Mouse (Mus musculus) spleen, postnatal 4 days (tissue): Measurements from ENCODE around the gene Iffo1.
A peak's percentile ranks its signal among the peaks of the same experiment; 100 is the strongest.
"Not testable (repeated sequence)": the region's sequence is repeated elsewhere in the genome, so short reads cannot be mapped to it uniquely, and the experiment has no call there.

ENCODE experiments used
- DNase-seq, 2 experiments: peaks; one replicate each; pipeline ENCODE4 v3.0.0; 2022; ENCODE audit warnings: low spot score in 2 of 2

Iffo1 gene

DNA sequence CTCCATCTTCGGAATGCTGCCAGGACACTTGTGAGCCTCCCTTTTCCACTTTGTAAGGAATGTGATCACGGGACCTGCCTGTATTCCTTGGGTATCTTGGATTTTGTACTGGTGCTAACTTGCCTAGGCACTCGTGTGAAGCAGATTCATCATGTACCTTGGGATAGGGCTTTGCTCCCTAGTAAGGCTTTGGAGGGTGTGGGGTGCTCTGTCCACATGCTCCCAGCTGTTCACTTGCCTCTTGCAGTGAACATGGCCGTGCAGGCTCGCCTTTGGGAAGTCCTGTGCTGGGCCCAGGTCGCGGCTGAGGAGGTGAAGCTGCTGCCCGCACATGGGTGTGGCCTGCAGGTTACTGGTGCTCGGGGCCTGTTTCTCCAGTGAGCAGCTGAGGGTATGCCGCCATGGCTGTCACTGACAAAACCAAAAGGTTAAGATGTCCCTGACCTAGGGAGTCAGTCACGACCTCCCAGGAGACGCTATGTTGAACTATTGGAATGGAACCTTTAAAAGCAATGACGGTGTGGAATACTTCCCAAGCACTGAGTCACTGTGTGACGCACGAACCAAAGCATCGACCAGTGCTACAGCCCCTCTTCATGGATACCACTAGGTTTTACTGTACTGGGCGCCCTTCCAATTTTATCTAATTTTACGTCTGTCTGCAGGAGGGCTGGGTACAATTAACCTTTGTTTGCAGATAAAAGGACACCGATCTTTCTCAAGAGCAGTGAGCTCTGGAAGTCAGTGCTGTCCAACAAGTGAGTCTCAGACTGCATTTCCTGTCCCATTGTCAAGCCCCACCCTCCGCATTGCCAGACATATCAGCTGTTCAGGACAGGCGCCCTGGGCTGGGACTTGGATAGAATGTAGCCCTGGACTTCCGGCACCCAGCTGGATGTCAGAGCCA lies 16.1 kb downstream of the Iffo1 start:
- DNase-seq, result no peak

DNA sequence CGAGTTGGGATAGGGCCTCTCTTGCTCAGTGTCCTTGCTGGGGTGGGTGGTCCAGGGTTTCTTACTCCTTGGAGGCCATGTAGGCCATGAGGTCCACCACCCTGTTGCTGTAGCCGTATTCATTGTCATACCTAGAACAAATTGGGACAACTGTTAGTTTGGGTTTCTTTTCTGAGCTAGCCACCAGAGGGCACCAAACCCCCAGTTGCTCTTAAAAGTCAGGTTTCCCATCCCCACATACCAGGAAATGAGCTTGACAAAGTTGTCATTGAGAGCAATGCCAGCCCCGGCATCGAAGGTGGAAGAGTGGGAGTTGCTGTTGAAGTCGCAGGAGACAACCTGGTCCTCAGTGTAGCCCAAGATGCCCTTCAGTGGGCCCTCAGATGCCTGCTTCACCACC lies 16.9 kb downstream of the Iffo1 start:
- peak; percentile 70 to 87 for DNase-seq

DNA sequence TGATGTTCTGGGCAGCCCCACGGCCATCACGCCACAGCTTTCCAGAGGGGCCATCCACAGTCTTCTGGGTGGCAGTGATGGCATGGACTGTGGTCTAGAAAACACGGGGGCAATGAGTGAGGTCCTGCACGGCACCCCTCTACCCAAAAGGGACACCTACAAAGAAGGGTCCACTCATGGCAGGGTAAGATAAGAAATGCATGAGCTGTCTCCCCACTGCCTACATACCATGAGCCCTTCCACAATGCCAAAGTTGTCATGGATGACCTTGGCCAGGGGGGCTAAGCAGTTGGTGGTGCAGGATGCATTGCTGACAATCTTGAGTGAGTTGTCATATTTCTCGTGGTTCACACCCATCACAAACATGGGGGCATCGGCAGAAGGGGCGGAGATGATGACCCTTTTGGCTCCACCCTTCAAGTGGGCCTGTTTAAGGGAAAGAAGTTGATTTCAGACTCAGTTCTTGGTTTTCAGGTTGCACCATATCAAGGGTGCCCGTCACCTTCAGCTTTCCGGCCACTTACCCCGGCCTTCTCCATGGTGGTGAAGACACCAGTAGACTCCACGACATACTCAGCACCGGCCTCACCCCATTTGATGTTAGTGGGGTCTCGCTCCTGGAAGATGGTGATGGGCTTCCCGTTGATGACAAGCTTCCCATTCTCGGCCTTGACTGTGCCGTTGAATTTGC lies 17.7 kb downstream of the Iffo1 start:
- not testable (repeated sequence) for DNase-seq

DNA sequence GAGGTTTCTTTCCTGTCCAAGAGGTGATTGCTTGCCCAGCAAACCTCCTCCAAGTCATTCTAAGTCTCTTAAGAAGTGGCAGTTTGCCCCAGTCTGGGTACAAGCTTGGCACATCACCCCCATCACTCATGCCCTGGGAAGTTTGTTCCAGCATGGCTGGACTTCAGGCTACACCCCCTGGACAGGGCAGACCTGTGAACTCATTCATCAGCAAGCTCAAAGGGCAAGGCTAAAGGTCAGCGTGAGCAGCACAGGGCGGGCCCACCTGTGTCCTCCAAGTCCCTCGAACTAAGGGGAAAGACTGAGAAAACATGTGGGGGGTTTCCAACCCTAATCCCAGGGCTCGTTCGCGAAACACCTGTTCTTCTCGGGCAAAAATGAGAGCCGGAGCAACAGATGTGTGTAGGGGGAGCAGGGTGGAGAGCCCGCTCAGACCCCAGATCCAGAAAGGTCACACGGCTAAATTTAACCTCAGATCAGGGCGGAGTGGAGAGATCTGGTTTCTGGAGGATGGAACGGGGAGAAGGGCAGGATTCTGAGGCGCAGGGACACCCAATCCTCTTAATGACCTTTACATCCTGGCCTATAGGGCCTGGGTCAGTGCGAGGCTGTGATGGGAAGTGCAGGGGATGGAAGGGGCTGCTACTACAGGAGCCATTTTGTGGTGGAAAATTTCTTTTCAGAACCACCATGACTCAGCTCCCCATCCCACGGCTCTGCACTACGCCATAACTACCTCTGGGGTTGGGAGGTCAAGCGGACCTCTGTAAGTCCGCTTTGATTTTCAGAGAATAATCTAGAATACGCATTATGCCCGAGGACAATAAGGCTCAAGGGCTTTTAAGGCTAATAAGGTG lies 19.0 kb downstream of the Iffo1 start:
- no peak for DNase-seq

DNA sequence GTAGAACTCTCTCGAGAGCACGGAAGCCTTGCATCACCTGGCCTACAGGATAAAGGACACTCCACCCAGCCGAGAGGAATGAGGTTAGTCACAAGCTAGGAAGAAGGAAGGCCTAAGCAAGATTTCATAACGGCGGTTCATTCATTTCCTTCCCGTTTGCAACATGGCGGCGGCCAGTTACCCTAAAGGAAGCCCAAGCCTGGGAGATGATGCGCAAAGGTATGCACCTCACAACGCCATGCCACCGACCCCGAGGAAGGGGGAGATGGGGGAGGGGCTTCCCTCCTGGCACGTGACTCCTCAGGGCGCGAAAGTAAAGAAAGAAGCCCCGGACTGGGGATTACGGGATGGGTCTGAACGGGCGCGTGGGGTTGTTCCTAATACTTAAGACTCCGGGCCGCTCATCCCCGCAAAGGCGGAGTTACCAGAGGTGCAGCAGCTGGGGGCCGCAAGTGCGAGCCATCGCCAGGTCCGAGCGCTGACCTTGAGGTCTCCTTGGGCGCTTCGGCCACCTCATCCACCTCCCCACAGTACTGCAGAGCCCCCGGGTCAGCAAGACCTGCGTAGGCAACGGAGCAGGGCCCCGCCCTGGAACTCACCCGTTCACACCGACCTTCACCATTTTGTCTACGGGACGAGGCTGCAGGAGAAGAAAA lies 19.8 kb downstream of the Iffo1 start:
- peak; percentile 55 to 78 for DNase-seq

DNA sequence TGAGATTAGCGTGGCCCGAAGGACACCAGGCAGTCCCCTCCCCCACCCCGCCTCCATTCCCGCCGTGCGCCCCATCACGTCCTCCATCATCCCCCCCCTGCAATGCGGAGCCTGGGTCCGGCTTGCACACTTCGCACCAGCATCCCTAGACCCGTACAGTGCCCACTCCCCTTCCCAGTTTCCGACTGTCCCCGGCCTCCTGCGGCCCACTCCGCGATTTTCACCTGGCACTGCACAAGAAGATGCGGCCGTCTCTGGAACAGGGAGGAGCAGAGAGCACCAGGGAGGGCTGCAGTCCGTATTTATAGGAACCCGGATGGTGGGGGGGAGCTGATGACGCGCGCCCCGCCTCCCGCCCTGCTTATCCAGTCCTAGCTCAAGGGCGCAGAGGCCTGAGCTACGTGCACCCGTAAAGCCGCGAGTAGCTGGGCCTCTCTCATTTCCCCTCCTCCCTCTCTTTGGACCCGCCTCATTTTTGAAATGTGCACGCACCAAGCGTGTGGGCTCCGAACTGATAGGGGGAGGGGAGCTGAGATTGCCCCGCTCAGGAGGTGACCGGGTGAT lies 20.4 kb downstream of the Iffo1 start:
- DNase-seq, result peak; percentile 92 to 93

DNA sequence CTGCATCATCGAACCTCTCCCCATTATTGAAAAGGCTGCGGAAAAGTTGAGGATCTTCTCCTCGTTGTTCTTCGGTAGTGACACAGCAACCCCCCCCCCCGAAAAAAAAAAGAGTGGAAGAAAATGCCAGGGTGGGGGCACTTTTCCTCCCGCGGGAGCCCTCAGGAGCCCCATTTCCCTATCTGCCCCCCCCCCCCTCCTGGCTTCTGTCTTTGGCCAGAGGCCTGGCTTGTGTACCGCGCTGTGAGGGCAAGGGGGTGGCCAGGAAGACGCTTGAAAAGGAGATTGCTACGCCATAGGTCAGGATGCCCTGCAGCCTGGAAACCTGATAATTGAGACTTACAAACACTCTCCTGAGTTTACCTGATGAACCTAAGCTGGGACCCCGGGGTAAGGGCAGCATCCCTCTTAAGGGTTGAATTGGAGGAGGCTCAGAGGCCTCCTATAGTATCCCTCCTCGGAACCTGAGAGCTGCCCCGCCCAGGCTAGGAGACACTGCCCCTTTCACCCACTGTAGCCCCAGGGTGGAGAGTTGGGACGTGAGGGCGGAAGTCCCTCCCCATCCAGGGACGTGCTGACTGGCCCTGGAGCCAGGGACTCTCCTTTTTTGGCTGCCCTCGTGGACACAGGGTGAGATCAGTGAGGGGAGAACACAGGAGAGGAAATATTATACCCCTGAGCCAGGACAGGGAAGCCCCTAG lies 21.2 kb downstream of the Iffo1 start, which contains the start of gene Gapdh:
Gene Gapdh (minus strand): TSS at position 417 of the 701 bp plus-strand sequence.
- DNase-seq, result peak; percentile 53 to 72

DNA sequence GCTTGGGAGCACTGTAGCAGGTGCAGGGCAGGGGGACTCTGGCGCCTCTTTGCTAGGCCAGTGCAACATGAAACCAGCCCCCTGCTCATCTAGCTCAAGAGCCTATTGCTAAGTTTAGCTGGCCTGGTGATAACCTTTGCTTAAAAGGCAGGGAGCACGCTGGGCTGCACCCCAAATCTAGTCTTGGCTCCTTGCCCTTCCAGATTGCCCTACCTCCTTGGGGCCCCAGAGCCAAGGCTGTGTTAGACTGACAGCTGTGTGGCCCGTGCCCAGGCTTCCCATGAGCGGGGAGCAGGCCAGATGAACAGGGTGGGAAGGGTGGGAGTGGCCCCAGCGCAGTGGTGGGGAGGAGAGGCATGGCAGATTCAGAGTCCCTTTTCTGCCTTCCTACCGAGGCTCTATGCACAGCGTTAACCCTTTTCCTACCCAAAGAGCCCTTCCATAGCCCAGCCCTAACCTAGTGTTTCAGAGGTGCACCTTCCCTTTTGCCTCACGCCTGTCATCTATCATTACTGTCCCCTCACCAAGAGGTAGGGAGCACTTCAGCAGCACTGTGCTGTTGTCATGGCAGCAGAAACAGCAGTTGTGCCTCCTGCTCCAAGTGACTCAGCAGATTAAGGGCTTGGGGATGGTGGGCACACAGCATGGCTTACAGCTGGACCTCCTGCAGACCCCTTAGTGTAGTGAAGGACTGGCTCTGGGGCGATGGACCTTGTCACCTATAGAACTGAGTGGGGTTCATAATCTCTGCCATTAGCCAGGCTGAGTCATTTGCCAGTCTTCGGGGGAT lies 22.0 kb downstream of the Iffo1 start:
- DNase-seq, result no peak

DNA sequence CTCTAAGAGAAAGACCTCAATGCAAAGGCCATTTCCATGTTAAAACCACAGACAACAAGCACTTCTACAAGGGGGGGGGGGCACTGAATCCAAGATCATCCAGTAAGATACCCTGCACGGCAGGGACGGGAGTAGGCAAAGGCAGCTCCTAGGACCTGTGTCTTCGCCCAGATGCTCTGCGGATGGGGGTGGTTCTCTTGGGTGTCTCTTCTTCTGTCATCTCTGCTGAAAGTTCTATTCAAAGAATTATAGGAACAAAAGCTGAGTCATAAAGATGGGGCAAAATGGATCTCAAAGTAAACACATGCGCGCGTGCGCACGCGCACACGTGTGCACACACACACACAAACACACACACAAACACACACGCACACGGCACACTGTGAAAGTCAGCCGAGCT lies 23.0 kb downstream of the Iffo1 start:
- DNase-seq, result no peak

DNA sequence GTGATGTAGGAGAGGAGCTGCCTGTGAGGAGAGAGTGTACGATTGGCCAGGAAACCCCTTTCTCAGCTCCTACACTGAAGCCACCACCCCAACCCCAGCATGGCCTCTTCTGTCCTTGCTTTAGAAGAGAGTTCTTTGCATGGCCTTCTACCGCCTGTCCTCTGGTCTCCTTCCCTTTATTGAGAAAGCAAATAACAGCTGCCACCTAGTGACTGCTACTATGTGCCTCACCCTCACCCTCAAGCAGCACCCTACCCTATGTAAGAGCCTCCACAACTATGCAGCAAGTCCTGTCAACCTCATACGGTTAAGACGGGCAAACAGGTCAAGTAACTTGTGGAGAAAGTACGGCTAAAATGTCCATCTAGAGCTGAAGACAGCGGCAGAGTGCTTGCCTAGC lies 25.2 kb downstream of the Iffo1 start:
- no peak for DNase-seq

DNA sequence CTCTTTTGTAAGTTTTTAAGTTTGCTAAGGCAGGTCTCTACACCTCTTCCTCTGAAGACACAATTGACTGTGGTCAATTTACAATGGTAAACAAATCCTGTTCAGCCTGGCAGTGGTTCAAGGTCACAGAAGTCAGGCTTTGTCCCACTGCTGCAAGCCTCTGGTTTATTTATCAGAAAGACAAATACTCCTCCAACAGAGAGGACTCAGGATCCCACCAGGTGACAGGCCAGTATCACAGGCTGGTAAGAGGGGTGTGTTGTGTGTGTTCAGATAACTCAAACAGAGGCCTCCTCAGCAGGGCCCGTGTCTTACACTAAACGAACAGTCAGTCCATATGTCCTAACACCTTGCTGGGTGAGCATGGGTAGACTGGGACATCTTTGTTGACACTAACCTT lies 27.4 kb downstream of the Iffo1 start:
- DNase-seq, result no peak

DNA sequence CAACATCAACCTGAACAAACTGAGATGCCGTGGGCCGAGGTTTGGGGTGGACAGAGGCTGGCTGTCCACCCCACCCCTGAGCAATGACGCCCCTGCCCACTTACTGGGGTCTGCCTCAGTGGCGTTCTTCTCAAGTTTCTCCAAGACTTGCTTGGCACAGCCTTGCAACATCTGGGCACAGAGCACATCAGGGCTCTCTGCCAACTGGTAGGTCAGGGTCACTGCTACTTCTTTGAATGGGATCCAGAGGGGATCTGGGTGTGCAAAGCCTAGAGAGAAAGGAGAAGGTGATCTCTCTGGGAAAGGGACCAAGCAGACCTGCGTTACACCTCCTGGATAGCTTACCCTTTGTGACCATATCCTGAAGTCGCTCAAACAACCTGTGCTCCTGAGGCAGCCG lies 28.2 kb downstream of the Iffo1 start:
- no peak for DNase-seq

DNA sequence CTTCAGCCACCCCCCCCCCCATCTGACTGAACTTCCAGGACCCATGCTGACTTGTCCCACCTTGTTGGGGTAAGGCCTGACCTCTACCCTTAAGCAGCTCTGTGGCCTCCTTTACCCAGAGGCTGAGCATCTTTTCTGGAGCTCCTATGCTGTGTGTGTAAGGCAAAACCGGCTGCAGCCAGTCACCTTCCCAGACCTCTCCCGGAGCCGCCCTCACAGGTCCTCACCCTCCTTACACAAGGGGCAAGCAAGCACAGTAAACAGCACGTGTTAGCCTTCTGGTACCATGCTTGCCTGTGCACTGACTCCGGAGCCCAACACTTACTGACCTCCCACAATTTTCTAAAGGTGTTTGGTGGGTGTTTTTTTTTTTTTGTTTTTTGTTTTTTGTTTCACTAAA lies 30.4 kb downstream of the Iffo1 start:
- DNase-seq, result no peak

DNA sequence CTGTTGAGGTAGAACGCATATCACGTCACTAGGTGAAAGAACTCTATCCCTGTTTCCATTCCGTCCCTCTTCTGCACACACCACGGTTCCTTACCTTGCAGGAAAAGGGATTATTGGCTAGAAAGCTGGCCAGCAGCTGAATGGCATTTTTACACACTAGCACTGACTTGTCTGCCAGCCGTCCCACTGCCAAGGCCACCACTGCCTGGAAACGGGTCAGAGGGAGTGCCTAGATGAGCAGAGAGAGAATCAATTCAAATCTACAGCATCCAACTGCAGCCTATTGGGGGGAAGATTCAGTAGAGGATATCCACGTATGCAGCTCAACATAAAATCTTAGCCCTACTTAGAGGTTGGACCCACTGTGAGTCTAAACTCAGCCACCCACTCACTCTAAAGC lies 34.6 kb downstream of the Iffo1 start:
- DNase-seq, result no peak

DNA sequence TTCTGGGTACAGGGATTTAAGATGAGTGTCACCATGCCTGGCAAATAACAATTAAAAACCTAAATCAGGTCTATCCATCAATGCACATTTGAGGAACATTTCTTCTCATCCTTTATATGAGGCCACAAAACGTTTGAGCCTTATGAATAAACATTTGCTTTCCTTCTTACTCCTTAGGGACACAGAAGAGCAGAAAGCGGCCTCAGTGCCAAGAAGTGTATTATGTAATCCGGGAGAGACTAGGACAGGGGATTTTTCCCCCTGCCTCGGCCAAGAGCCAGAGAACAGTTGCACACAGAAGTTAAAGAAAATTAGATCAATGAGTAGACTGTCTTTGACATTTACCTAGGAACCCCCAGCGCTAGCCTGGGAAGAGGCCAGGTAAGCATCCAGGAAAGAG lies 37.1 kb downstream of the Iffo1 start:
- DNase-seq, result no peak

DNA sequence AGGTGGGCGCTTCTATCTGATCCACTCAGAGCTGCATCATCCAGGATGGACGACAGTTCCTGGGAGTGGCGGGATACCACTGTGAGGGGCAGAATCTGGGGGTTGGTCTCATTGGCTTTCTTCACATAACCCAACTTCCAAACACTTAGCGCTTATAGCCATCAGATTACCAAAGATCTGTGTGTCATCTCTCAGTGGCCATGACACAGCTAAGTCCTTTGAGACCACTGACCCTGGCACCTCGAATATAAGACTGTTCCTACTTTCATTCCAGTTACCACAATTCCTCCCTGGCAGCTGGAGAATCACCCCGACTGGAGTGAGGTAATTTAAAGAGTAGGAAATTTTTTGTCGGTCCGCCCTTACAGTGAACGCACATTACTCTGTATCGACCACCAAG lies 41.2 kb downstream of the Iffo1 start:
- no peak for DNase-seq

DNA sequence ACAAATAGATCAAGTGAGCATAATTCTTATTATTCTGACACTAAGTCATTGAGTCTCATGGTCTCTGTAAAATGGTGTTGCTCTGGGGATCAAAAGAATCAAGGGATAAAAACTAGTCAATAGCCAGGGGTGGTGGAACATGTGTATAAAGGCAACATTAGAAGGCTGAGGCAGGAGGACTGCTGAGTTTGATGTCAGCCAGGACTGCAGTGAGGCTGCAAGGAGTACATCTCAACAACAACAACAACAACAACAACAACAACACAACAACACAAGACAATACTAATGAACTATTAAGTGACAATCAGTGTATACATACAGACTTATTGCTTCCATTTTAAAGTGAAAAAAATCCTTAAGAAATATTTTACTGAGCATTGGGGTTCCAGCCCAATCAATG lies 45.8 kb downstream of the Iffo1 start:
- DNase-seq, result no peak

DNA sequence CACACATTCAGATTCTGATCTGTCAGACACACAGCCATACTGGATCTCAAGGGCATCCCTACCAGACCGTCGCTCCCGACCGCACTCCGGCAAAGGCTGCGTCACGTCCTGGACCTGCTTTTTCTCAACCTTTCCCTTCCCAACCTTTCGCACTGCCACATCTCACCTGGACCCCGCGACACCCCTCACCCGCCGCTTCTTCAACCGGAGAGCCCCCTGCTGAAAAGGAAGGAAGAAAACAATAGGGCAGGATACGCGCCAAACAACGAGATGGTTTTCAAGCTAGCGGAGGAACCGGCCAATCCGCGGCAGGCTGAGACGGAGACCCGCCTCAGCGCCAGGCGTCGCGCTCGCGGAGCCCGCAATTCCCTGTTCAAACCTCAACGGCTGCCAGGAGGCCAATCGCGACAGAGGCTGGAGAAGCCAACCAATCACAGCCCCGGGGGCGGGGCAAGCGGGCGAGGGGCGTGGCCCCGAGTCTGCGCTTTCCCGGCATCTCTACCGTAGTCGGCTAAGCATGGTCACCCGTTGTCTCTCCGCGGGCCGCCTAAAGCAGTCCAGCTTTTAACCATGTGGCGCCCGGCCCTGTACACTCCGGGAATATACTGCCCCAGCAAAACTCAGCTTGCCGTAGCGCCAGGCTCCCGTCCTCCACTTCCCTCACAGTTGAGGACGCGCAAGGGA lies 46.4 kb downstream of the Iffo1 start, which contains the start of the genes Ncapd2 and Mrpl51:
Gene Ncapd2 (minus strand): TSS at position 370 of the 684 bp plus-strand sequence.
Gene Mrpl51 (plus strand): TSS at position 470 of the 684 bp plus-strand sequence.
- DNase-seq, result peak; percentile 98 to 99
